Mouse (Mus musculus) erythroblast, embryonic 14.5 days (primary cell): ENCODE results near the gene Bend5.

Experiments
- GATA1 ChIP-seq: IDR thresholded peaks from 2 replicates; pipeline ENCODE4 v1.6.1; 2012; ENCODE audit warnings: low read length, inconsistent platforms, mixed read lengths
- TAL1 ChIP-seq: IDR thresholded peaks from 3 replicates; pipeline ENCODE4 v1.6.1; 2012; ENCODE audit warnings: low read length, inconsistent platforms, mixed read lengths

DNA sequence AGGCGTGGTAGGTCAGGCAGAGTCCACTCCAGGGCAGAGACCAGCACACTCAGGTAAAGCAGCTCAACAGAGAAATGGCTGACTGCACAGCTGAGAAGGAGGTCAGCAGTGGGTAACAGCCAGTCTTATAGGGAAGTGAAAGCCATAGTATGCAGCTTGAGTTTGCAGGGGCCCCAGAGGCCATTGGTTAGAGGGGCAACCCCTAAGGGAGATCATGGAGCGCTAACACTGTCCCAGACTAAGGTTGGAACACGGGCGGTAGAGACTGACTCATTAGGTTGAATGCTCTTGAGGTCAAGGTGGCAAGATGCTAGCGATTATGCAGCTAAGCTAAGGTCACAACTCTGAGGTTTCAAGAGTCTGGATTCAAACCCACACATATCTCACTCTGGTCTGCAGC is 40.8 kb downstream of the Bend5 start:
- TF ChIP-seq TAL1 (no peak), GATA1 (no peak)
